Mouse (Mus musculus): ENCODE data around the gene Iqschfp.

Gene Iqschfp

GRCm38 (mm10) chr3:67892026-67892705, at the start of gene Iqschfp, which contains the start of gene Iqcj:
Gene Iqschfp, plus strand, starts transcription at chr3:67892232.
Gene Iqcj, plus strand, starts transcription at chr3:67892220.
- DNase-seq (ENCODE audit: low read depth, low spot score): no peak

- DNase-seq (ENCODE audit: low read depth, low spot score): no peak
These were observed 39.6 kb upstream of the Iqschfp start for GRCm38 (mm10) chr3:67852397-67852796.

GRCm38 (mm10) chr3:67861524-67861923, 30.5 kb upstream of the Iqschfp start:
- DNase-seq (ENCODE audit: low read depth, low spot score): no peak

GRCm38 (mm10) chr3:67867420-67868065, 24.5 kb upstream of the Iqschfp start:
- no peak for DNase-seq (ENCODE audit: low read depth, low spot score)

GRCm38 (mm10) chr3:67869424-67869823, 22.6 kb upstream of the Iqschfp start:
- no peak for DNase-seq (ENCODE audit: low read depth, low spot score)

- DNase-seq (ENCODE audit: low read depth, low spot score): no peak
These were observed 14.8 kb upstream of the Iqschfp start for GRCm38 (mm10) chr3:67877253-67877652.

- DNase-seq (ENCODE audit: low read depth, low spot score): no peak
These were observed 7.7 kb upstream of the Iqschfp start for GRCm38 (mm10) chr3:67884335-67884734.

GRCm38 (mm10) chr3:67886176-67886575, 5.9 kb upstream of the Iqschfp start:
- no peak for DNase-seq (ENCODE audit: low read depth, low spot score)

- no peak for DNase-seq (ENCODE audit: low read depth, low spot score)
These were observed 4.8 kb upstream of the Iqschfp start for GRCm38 (mm10) chr3:67887251-67887650.

- DNase-seq (ENCODE audit: low read depth, low spot score): no peak
These were observed 736 bp downstream of the Iqschfp start for GRCm38 (mm10) chr3:67892768-67893167.

- no peak for DNase-seq (ENCODE audit: low read depth, low spot score)
These were observed 10.5 kb downstream of the Iqschfp start for GRCm38 (mm10) chr3:67902517-67902916.

- no peak for DNase-seq (ENCODE audit: low read depth, low spot score)
These were observed 16.6 kb downstream of the Iqschfp start for GRCm38 (mm10) chr3:67908586-67908985.

- DNase-seq (ENCODE audit: low read depth, low spot score): no peak
These were observed 26.1 kb downstream of the Iqschfp start for GRCm38 (mm10) chr3:67918098-67918497.

- DNase-seq (ENCODE audit: low read depth, low spot score): no peak
These were observed 26.7 kb downstream of the Iqschfp start for GRCm38 (mm10) chr3:67918634-67919259.

- no peak for DNase-seq (ENCODE audit: low read depth, low spot score)
These were observed 31.1 kb downstream of the Iqschfp start for GRCm38 (mm10) chr3:67923095-67923494.

- no peak for DNase-seq (ENCODE audit: low read depth, low spot score)
These were observed 33.4 kb downstream of the Iqschfp start for GRCm38 (mm10) chr3:67925453-67925852.

- DNase-seq (ENCODE audit: low read depth, low spot score): no peak
These were observed 38.5 kb downstream of the Iqschfp start for GRCm38 (mm10) chr3:67930424-67931133.

GRCm38 (mm10) chr3:67931181-67931580, 39.1 kb downstream of the Iqschfp start:
- no peak for DNase-seq (ENCODE audit: low read depth, low spot score)

GRCm38 (mm10) chr3:67931914-67932313, 39.9 kb downstream of the Iqschfp start:
- DNase-seq (ENCODE audit: low read depth, low spot score): no peak

GRCm38 (mm10) chr3:67935829-67936228, 43.8 kb downstream of the Iqschfp start:
- DNase-seq (ENCODE audit: low read depth, low spot score): no peak

- DNase-seq (ENCODE audit: low read depth, low spot score): no peak
These were observed 55.0 kb downstream of the Iqschfp start for GRCm38 (mm10) chr3:67947000-67947399.

GRCm38 (mm10) chr3:67952517-67952940, 60.5 kb downstream of the Iqschfp start:
- no peak for DNase-seq (ENCODE audit: low read depth, low spot score)

All from 3T3-L1 (cell line).